Mouse (Mus musculus) embryonic fibroblast, embryonic 13.5 days (primary cell): ENCODE data around the gene Amn1. TPM values are rescaled to one million over a fixed set of nuclear protein-coding genes. Genes with fewer than 3 reads are reported as not detected.

Experiments used
- H3K27ac ChIP-seq: 2 replicates; pipeline ENCODE4 v1.5.1; 2012; ENCODE audit warnings: low read length, control low read depth, inconsistent platforms; ENCODE audit not compliant: insufficient read depth
- H3K4me1 ChIP-seq: 2 replicates; pipeline ENCODE4 v1.6.1; 2011; ENCODE audit warnings: low read length; ENCODE audit not compliant: control insufficient read depth, insufficient read depth
- H3K4me3 ChIP-seq: 2 replicates; pipeline ENCODE4 v1.5.1; 2011; ENCODE audit warnings: mild to moderate bottlenecking, control low read depth, low read length; ENCODE audit not compliant: insufficient read depth
- CTCF ChIP-seq: IDR thresholded peaks from 2 replicates; pipeline ENCODE4 v1.5.1; 2011; ENCODE audit warnings: mild to moderate bottlenecking, control low read depth, low read length, moderate library complexity, borderline replicate concordance; ENCODE audit not compliant: insufficient read depth
- POLR2A ChIP-seq: IDR thresholded peaks from 2 replicates; pipeline ENCODE4 v1.6.1; 2011; ENCODE audit warnings: low read depth, mild to moderate bottlenecking, control low read depth, low read length, moderate library complexity
- polyA plus RNA-seq: library from polyadenylated mRNA; stranded (reverse); fragments of >200 nt; gene quantifications from 2 replicates; pipeline ENCODE4 v1.2.4, GENCODE M21; 2011; ENCODE audit warnings: low read depth; ENCODE audit not compliant: missing spikeins, insufficient read length

Amn1 gene
- polyA plus RNA-seq, 1 experiment = 19.3 TPM

- Histone ChIP-seq H3K27ac (no peak overlapping the region), H3K4me3 (no peak overlapping the region), H3K4me1 (no peaks in the 10 kb centered on the region)
- TF ChIP-seq POLR2A = no peak
- TF ChIP-seq CTCF = no peak
Observed at GRCm38 (mm10) chr6:149155031-149155841, 33.3 kb downstream of the Amn1 start.

GRCm38 (mm10) chr6:149154116-149155030 lies 34.1 kb downstream of the Amn1 start:
- H3K27ac ChIP-seq = no peak overlapping the region
- no peak overlapping the region for H3K4me3 ChIP-seq
- TF ChIP-seq POLR2A = no peak
- no peak for TF ChIP-seq CTCF
- H3K4me1 ChIP-seq = no peaks in the 10 kb centered on the region

GRCm38 (mm10) chr6:149153473-149154115 lies 34.9 kb downstream of the Amn1 start:
- no peaks in the 10 kb centered on the region for H3K4me1 ChIP-seq
- H3K27ac ChIP-seq = no peak overlapping the region
- no peak for TF ChIP-seq CTCF
- TF ChIP-seq POLR2A = no peak
- H3K4me3 ChIP-seq = no peak overlapping the region

GRCm38 (mm10) chr6:149152119-149152518 lies 36.4 kb downstream of the Amn1 start:
- no peak overlapping the region for H3K27ac ChIP-seq
- no peaks in the 10 kb centered on the region for H3K4me1 ChIP-seq
- H3K4me3 ChIP-seq = no peak overlapping the region
- TF ChIP-seq CTCF = no peak
- no peak for TF ChIP-seq POLR2A

- TF ChIP-seq POLR2A (no peak), CTCF (no peak)
- Histone ChIP-seq H3K4me1 (no peaks in the 10 kb centered on the region), H3K4me3 (no peak overlapping the region), H3K27ac (no peak overlapping the region)
Observed at GRCm38 (mm10) chr6:149148436-149149229, 39.9 kb downstream of the Amn1 start.

GRCm38 (mm10) chr6:149145143-149145542 lies 43.4 kb downstream of the Amn1 start:
- TF ChIP-seq CTCF = no peak
- TF ChIP-seq POLR2A = no peak

GRCm38 (mm10) chr6:149141393-149142173 lies 46.9 kb downstream of the Amn1 start:
- Histone ChIP-seq H3K4me3 (peak overlapping the region; percentile 75), H3K27ac (no peak overlapping the region; the same call in 1 of the 2 replicates), H3K4me1 (no peaks in the 10 kb centered on the region)
- no peak for TF ChIP-seq CTCF
- peak; percentile 61 for TF ChIP-seq POLR2A

More at GRCm38 (mm10) chr6:149145143-149145542, 43.4 kb downstream of the Amn1 start:
- H3K4me1 ChIP-seq = no peaks in the 10 kb centered on the region
- no peak overlapping the region for H3K27ac ChIP-seq
- no peak overlapping the region for H3K4me3 ChIP-seq

GRCm38 (mm10) chr6:149139471-149139870 lies 49.0 kb downstream of the Amn1 start, which contains the start of gene Etfbkmt:
Gene Etfbkmt, plus strand, starts transcription at chr6:149139849.
- no peak within 1 kb of the TSS for H3K27ac ChIP-seq
- TF ChIP-seq CTCF (no peak), POLR2A (no peak)
- H3K4me1 ChIP-seq = 0 out of 2 replicates have a peak, but pooled peaks cover under 1% of the 10 kb centered on the region
- H3K4me3 ChIP-seq = no peak within 1 kb of the TSS

GRCm38 (mm10) chr6:149139011-149139410 lies 49.5 kb downstream of the Amn1 start:
- no peak overlapping the region for H3K27ac ChIP-seq
- H3K4me1 ChIP-seq = peaks cover 3% of the 10 kb centered on the region; the same call in 1 of the 2 replicates
- H3K4me3 ChIP-seq = no peak overlapping the region
- TF ChIP-seq CTCF = no peak
- TF ChIP-seq POLR2A = no peak
